12 mouse cellular contexts compared by ENCODE assay signal in genomic region chr1:89938884-89939595, GRCm38 (mm10). TPM values are rescaled to one million over a fixed set of nuclear protein-coding genes. Genes with fewer than 3 reads are reported as not detected.
A peak's percentile ranks its signal among the peaks of the same experiment; 100 is the strongest.
DNase-seq lines count a peak whose midpoint lies in the region; ATAC-seq and TF ChIP-seq lines count a peak whose summit lies in the region.
"Had no signal": no experiment of that assay in that cellular context is flagged by ENCODE, and none has a peak within 500 bp of the region (broad histone marks: within the 10 kb centered on the region; RNA-seq: fewer than 3 reads in every experiment).

No protein-coding gene starts in this region.

- H3K9me3 ChIP-seq in liver, postnatal 0 days (ENCODE audit: low read length): no peaks in the 10 kb centered on the region
- H3K9me3 ChIP-seq: limb, embryonic 13.5 days; megakaryocyte, embryonic 14.5 days had no signal

- no peak overlapping the region for H3K9ac ChIP-seq in liver, adult 2 months (ENCODE audit: low read depth, low read length)
- no peak overlapping the region for H3K9ac ChIP-seq in liver, postnatal 0 days (replicated peaks)
- H3K9ac ChIP-seq: limb, embryonic 13.5 days had no signal

- 0 out of 2 replicates have a peak, but pooled peaks cover 1% of the 10 kb centered on the region for H3K4me1 ChIP-seq in liver, adult 2 months (ENCODE audit: control insufficient read depth, insufficient read depth, low read length)
- peaks cover 6% of the 10 kb centered on the region; the same call in 1 of the 2 replicates for H3K4me1 ChIP-seq in liver, postnatal 0 days (ENCODE audit: insufficient read depth)

- intact Hi-C loops in left cerebral cortex, postnatal 4 days (cut with DNase I): no loop called here

- H3K4me2 ChIP-seq in liver, postnatal 0 days (ENCODE audit: low read depth, low read length): no peak overlapping the region
- H3K4me2 ChIP-seq: limb, embryonic 13.5 days had no signal

- peaks cover 34% of the 10 kb centered on the region; the same call in 1 of the 2 replicates for H3K27me3 ChIP-seq in liver, adult 2 months (ENCODE audit: control insufficient read depth, insufficient read depth, low read length)
- H3K27me3 ChIP-seq in liver, postnatal 0 days (ENCODE audit: insufficient read depth, low read length): peaks cover 81% of the 10 kb centered on the region

- TF ChIP-seq POLR2A in liver, adult 2 months (IDR thresholded peaks at IDR 0.05; ENCODE audit: extremely low read depth, insufficient read depth, low read length): no peak

- H3K27ac ChIP-seq in liver, adult 2 months (replicated peaks; ENCODE audit: insufficient read depth, low read depth, low read length): no peak overlapping the region
- H3K27ac ChIP-seq in liver, postnatal 0 days (ENCODE audit: low read depth): no peak overlapping the region
- H3K27ac ChIP-seq: limb, embryonic 13.5 days had no signal

- ATAC-seq in liver, postnatal 0 days: no peak

- WGBS in liver, adult 2 months: 37% methylated on average over 16 of the region's 16 CpGs
- WGBS in liver, postnatal 0 days (ENCODE audit: insufficient replicate concordance): 26% methylated on average over 16 of the region's 16 CpGs

- peak; percentile 51 for DNase-seq in embryo, embryonic 10 days (ENCODE audit: low spot score)
- no peak for DNase-seq in embryo, embryonic 9.5 days (ENCODE audit: extremely low spot score)
- no peak for DNase-seq in liver, adult 2 months (ENCODE audit: extremely low read depth, low read depth, low spot score)
- no peak for DNase-seq in liver
- peak; percentile 90 for DNase-seq in R1 (ENCODE audit: low read depth, low spot score)
- no peak for DNase-seq in liver, postnatal 0 days
- no peak for DNase-seq in MN1 (ENCODE audit: low spot score)
- no peak for DNase-seq in left cerebral cortex, postnatal 4 days
- DNase-seq: adrenal gland, postnatal 25 days; cerebellum, adult 8-10 months had no signal

- no peak for TF ChIP-seq EP300 in liver, postnatal 0 days (IDR thresholded peaks at IDR 0.05; ENCODE audit: low read depth)

- no peaks in the 10 kb centered on the region for H3K79me2 ChIP-seq in liver, adult 2 months (ENCODE audit: control insufficient read depth, insufficient read depth, low read length)

- TF ChIP-seq CTCF in liver, adult 2 months (IDR thresholded peaks at IDR 0.05; ENCODE audit: low read depth, low read length): peak; percentile 50; the same call in 1 of the 2 replicates
- peak; percentile 43 for TF ChIP-seq CTCF in liver, postnatal 0 days (IDR thresholded peaks at IDR 0.05; ENCODE audit: low read depth)

- H3K4me3 ChIP-seq in liver, adult 2 months (ENCODE audit: insufficient read depth, low read depth, low read length): no peak overlapping the region
- no peak overlapping the region for H3K4me3 ChIP-seq in liver, postnatal 0 days (ENCODE audit: low read depth, low read length)
- H3K4me3 ChIP-seq: limb, embryonic 13.5 days had no signal

- no peaks in the 10 kb centered on the region for H3K36me3 ChIP-seq in liver, adult 2 months (ENCODE audit: control insufficient read depth, insufficient read depth, low read length)
- H3K36me3 ChIP-seq in liver, postnatal 0 days (replicated peaks; ENCODE audit: insufficient read depth, low read length): no peaks in the 10 kb centered on the region
- H3K36me3 ChIP-seq: limb, embryonic 13.5 days had no signal

RNA-seq across cellular contexts. Expression of gene Gbx2, which starts 8.1 kb away (rescaled TPM):
- not detected in 2 replicates for total RNA-seq in liver, adult 2 months (2014; rRNA removed)
- not detected in 2 replicates for polyA plus RNA-seq in liver, adult 2 months (2012; rRNA removed)
- polyA plus RNA-seq in liver, postnatal 0 days (2015; fragmentation: Nextera tagmentation; extraction: Ambion mirVana): 0.52 and 0.57 TPM in 2 replicates
- total RNA-seq in left cerebral cortex, postnatal 4 days (2021): under 1 TPM; 0.28 to 0.95 TPM
- total RNA-seq: adrenal gland, postnatal 25 days had no signal

Comparison
In these comparisons a context has a peak if more than half of its experiments do, and no peak if none do; other contexts are left out.
1. DNase-seq: peak in embryo, embryonic 10 days (single experiment) and R1 (single experiment); none in embryo, embryonic 9.5 days (single experiment), liver, adult 2 months (single experiment), liver (single experiment), liver, postnatal 0 days (single experiment), MN1 (single experiment) and left cerebral cortex, postnatal 4 days (single experiment).